Mouse (Mus musculus) spleen, adult 2 months (tissue): Measurements from ENCODE around the gene Ankrd44. TPM values are rescaled to one million over a fixed set of nuclear protein-coding genes. Genes with fewer than 3 reads are reported as not detected.

Experiments
- DNase-seq, 2 experiments: peaks; one replicate each; pipeline versions ENCODE4 v3.0.0 to v3.0.0-alpha.2; 2012 to 2021; ENCODE audit warnings: low spot score in 2 of 2, low read depth in 1 of 2
- H3K27ac ChIP-seq: fragments of 200-500 bp; 2 replicates; pipeline ENCODE4 v1.5.1; 2012; ENCODE audit warnings: low read length, inconsistent platforms; ENCODE audit not compliant: insufficient read depth
- H3K27me3 ChIP-seq: fragments of 200-500 bp; 2 replicates; pipeline ENCODE4 v1.6.1; 2012; ENCODE audit warnings: mild to moderate bottlenecking, moderate library complexity, low read length, inconsistent platforms; ENCODE audit not compliant: control insufficient read depth, insufficient read depth
- H3K36me3 ChIP-seq: fragments of 200-500 bp; 2 replicates; pipeline ENCODE4 v1.6.1; 2012; ENCODE audit warnings: mild to moderate bottlenecking, low read length, inconsistent platforms; ENCODE audit not compliant: control insufficient read depth, insufficient read depth
- H3K4me1 ChIP-seq: fragments of 200-500 bp; 2 replicates; pipeline ENCODE4 v1.6.1; 2011; ENCODE audit warnings: inconsistent platforms; ENCODE audit not compliant: control insufficient read depth, insufficient read depth, insufficient read length
- H3K4me3 ChIP-seq: fragments of 200-500 bp; 2 replicates; pipeline ENCODE4 v1.5.1; 2011; ENCODE audit warnings: mild to moderate bottlenecking, inconsistent platforms; ENCODE audit not compliant: insufficient read depth, insufficient read length; ENCODE audit errors: extremely low read depth
- CTCF ChIP-seq: fragments of 200-500 bp; IDR thresholded peaks from 2 replicates; pipeline ENCODE4 v1.5.1; 2011; ENCODE audit warnings: mild to moderate bottlenecking, inconsistent platforms; ENCODE audit not compliant: insufficient read depth, insufficient read length, insufficient replicate concordance; ENCODE audit errors: extremely low read depth
- POLR2A ChIP-seq: fragments of 200-500 bp; IDR thresholded peaks from 2 replicates; pipeline ENCODE4 v1.6.1; 2011; ENCODE audit warnings: low read depth, low read length, inconsistent platforms
- WGBS: fragments of 180-500 bp; shearing (Covaris S2); methylation state at CpG from one replicate; pipeline ENCODE4 v1.1.7; 2018; 5-methylcytosine and 5-hydroxymethylcytosine counted together
- polyA plus RNA-seq: library from polyadenylated mRNA; depleted of rRNA; stranded (reverse); fragments of >200 nt; gene quantifications from 2 replicates; pipeline ENCODE4 v1.2.3, GENCODE M21; 2012

Gene Ankrd44
- polyA plus RNA-seq, 1 experiment = 43.1 TPM

GRCm38 (mm10) chr1:54902689-54903246 is 23.4 kb downstream of the Ankrd44 start:
- no peak for TF ChIP-seq POLR2A
- TF ChIP-seq CTCF = no peak
- Histone ChIP-seq H3K4me3 (no peak overlapping the region), H3K27ac (no peak overlapping the region), H3K27me3 (no peaks in the 10 kb centered on the region), H3K36me3 (no peaks in the 10 kb centered on the region; the same call in 1 of the 2 replicates), H3K4me1 (peaks cover 38% of the 10 kb centered on the region; the same call in 1 of the 2 replicates)
- WGBS = 88% methylated on average over 12 of the region's 12 CpGs
- no peak for DNase-seq

DNA sequence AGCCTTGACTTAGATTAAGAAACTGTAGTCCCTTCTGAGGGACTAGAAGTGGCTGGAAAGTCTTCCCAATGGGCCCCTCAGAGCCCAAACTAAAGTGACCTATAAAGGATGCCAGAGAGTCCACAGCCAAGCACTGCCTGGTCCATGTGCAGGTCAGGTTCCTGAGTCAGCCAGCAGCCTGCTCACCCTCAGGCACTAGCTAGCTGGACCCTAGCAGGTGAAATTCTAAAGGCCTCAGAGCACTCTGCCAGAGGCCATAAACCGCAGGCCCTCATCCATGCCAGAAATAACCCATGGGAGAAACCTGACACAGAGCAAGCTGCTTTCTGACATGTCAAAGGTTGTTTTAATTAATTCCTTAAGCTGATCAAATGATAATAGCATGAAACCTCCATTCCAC is 25.1 kb downstream of the Ankrd44 start:
- peaks cover 31% of the 10 kb centered on the region; the same call in 1 of the 2 replicates for H3K4me1 ChIP-seq
- no peak for DNase-seq
- WGBS = 74% methylated on average over 1 of the region's 1 CpGs
- H3K4me3 ChIP-seq = no peak overlapping the region
- no peak for TF ChIP-seq CTCF
- TF ChIP-seq POLR2A = no peak
- no peaks in the 10 kb centered on the region for H3K27me3 ChIP-seq
- H3K36me3 ChIP-seq = no peaks in the 10 kb centered on the region; the same call in 1 of the 2 replicates
- H3K27ac ChIP-seq = no peak overlapping the region

GRCm38 (mm10) chr1:54899247-54899646 is 26.9 kb downstream of the Ankrd44 start:
- H3K36me3 ChIP-seq = no peaks in the 10 kb centered on the region; the same call in 1 of the 2 replicates
- 83% methylated on average over 6 of the region's 6 CpGs for WGBS
- H3K27ac ChIP-seq = no peak overlapping the region
- DNase-seq = no peak
- peaks cover 24% of the 10 kb centered on the region; the same call in 1 of the 2 replicates for H3K4me1 ChIP-seq
- TF ChIP-seq CTCF = no peak
- no peak for TF ChIP-seq POLR2A
- H3K4me3 ChIP-seq = no peak overlapping the region
- H3K27me3 ChIP-seq = no peaks in the 10 kb centered on the region

GRCm38 (mm10) chr1:54898656-54899084 is 27.5 kb downstream of the Ankrd44 start:
- Histone ChIP-seq H3K4me3 (no peak overlapping the region), H3K27ac (no peak overlapping the region), H3K36me3 (no peaks in the 10 kb centered on the region; the same call in 1 of the 2 replicates), H3K27me3 (no peaks in the 10 kb centered on the region), H3K4me1 (peaks cover 22% of the 10 kb centered on the region; the same call in 1 of the 2 replicates)
- DNase-seq = no peak
- 45% methylated on average over 5 of the region's 5 CpGs for WGBS
- TF ChIP-seq POLR2A (no peak), CTCF (no peak)

DNA sequence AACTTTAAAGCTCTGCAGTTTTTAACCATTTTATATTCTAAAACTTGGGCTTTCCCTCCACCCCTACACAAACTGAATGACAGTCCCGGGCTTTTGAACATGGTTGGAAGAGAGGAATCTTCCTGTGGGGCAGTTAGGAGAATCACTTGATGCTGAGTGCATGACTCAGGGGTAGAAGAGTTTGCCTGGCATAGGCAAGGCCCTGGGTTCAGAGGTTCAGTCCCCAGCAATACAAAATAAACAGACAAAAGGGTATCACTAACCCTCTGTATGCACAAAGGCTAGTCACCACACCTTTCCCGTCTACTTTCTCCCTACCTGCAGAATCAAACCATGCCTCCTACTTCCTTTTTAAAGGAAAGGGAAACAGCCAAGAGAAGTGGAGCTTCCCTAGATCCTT is 28.5 kb downstream of the Ankrd44 start:
- TF ChIP-seq CTCF (no peak), POLR2A (no peak)
- no peak for DNase-seq
- WGBS = 75% methylated on average over 2 of the region's 2 CpGs

DNA sequence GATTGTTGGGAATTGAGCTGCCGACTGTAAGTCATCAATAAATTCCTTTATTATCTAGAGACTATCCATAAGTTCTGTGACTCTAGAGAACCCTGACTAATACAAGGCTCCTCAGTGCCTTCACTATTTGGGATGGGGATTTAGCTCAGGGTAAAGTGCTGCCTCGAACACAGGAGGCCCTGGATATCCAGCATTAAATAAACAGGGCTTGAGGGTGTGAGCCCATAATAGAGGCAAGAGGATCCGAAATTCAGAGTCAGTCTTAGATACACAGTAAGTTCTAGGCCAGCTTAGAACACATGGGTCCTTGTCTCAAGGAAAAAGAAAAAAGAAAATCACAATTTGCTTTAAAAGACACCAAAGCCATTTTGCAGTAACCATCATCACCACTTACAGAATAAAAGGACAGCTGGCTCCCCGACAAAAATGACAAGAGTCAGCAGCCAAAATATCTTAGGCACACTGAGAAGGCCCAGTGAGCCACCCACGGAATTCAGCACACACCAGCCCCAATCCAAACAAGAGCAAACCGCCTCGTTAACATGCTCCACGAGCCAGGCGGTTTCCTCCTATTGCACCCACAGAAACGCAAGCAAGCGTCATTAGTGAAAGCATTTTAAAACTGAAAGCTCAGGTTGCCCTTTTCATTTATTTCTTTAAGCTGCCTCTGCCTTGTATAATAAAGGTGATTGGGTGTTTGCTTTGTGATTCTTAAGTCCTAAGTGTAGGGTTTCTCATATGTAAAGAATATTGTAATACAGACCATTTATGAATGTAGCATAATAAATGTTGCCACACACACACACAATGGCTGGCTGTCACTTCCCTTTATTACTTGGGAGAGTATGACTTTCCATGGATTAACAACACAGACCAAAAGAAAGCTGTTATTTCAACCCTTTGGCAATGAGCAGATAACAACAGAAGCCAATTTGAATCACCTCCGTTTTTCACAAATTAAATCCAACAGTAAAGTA is 29.8 kb downstream of the Ankrd44 start:
- Histone ChIP-seq H3K4me3 (no peak overlapping the region), H3K27me3 (no peaks in the 10 kb centered on the region), H3K27ac (peak overlapping the region; percentile 44), H3K4me1 (peaks cover 21% of the 10 kb centered on the region; the same call in 1 of the 2 replicates), H3K36me3 (no peaks in the 10 kb centered on the region)
- TF ChIP-seq POLR2A (no peak), CTCF (no peak)
- WGBS = 33% methylated on average over 12 of the region's 12 CpGs
- DNase-seq = peak; percentile 46 to 47

More for the DNA sequence above, 28.5 kb downstream of the Ankrd44 start:
- no peaks in the 10 kb centered on the region; the same call in 1 of the 2 replicates for H3K36me3 ChIP-seq
- H3K27me3 ChIP-seq = no peaks in the 10 kb centered on the region
- peaks cover 22% of the 10 kb centered on the region; the same call in 1 of the 2 replicates for H3K4me1 ChIP-seq
- no peak overlapping the region for H3K27ac ChIP-seq
- no peak overlapping the region for H3K4me3 ChIP-seq
